In genomic region chr16:49659131-49659530, GRCm38 (mm10) we compare ENCODE assay signal across 21 mouse cellular contexts. TPM values are rescaled to one million over a fixed set of nuclear protein-coding genes. Genes with fewer than 3 reads are reported as not detected.
A peak's percentile ranks its signal among the peaks of the same experiment; 100 is the strongest.
DNase-seq lines count a peak whose midpoint lies in the region; ATAC-seq and TF ChIP-seq lines count a peak whose summit lies in the region.
"Had no signal": no experiment of that assay in that cellular context is flagged by ENCODE, and none has a peak within 500 bp of the region (broad histone marks: within the 10 kb centered on the region; RNA-seq: fewer than 3 reads in every experiment).

No protein-coding gene starts in this region.

- TF ChIP-seq CTCF in lung, adult 2 months (IDR thresholded peaks at IDR 0.05; ENCODE audit: insufficient read depth, low read length), result no peak

- no peaks in the 10 kb centered on the region for H3K4me1 ChIP-seq in lung, adult 2 months (ENCODE audit: control insufficient read depth, insufficient read depth, low read length)
- H3K4me1 ChIP-seq: embryonic facial prominence, embryonic 12.5 days; forebrain, embryonic 13.5 days had no signal

- 37% methylated on average over 2 of the region's 2 CpGs for WGBS in lung, adult 2 months

- peak; percentile 21 for DNase-seq in thymus, postnatal 0 days (ENCODE audit: low spot score)
- DNase-seq in thymus, adult 18-20 months, result no peak
- peak; percentile 6 for DNase-seq in naive thymus-derived CD4-positive, alpha-beta T cell, adult 2 months (ENCODE audit: low read depth)
- no peak for DNase-seq in kidney, postnatal 10 days
- DNase-seq in lung, adult 2 months, result no peak
- no peak for DNase-seq in gastrocnemius, adult 18-20 months (ENCODE audit: low spot score)
- DNase-seq: adrenal gland, adult 2 months; adrenal gland, postnatal 10 days; adrenal gland, postnatal 25 days; cerebellum, adult 11 months; cerebellum, adult 18-20 months; cerebellum, adult 8-10 months; cerebellum, adult 9-11 months; cerebellum, postnatal 14 days; cerebellum, postnatal 36 days had no signal

- no peak for TF ChIP-seq POLR2A in lung, adult 2 months (IDR thresholded peaks at IDR 0.05; ENCODE audit: borderline replicate concordance, extremely low read depth, low read depth, low read length)

- no peak overlapping the region for H3K4me3 ChIP-seq in lung, adult 2 months (replicated peaks; ENCODE audit: extremely low read depth, low read depth, low read length)
- H3K4me3 ChIP-seq: embryonic facial prominence, embryonic 10.5 days; embryonic facial prominence, embryonic 12.5 days; forebrain, embryonic 13.5 days had no signal

- ATAC-seq in CD4-positive, CD25-positive, alpha-beta regulatory T cell, adult 4 months, result peak; percentile 61
- ATAC-seq in granulocyte monocyte progenitor cell, adult 5-6 weeks (replicated peaks; ENCODE audit: poor library complexity, severe bottlenecking), result 0 out of 2 replicates have a peak, but pooled peaks have one; percentile 20
- ATAC-seq: forebrain, embryonic 13.5 days; forebrain, embryonic 16.5 days had no signal

RNA-seq across cellular contexts. Expression of gene Ift57, which starts 39.9 kb away (rescaled TPM):
- 31.2 and 32.1 TPM in 2 replicates for polyA plus RNA-seq in thymus, postnatal 0 days (2015; fragmentation: Nextera tagmentation; extraction: Ambion mirVana)
- 1 to 10 TPM; 4.7 to 4.8 TPM for polyA plus RNA-seq in CD4-positive, CD25-positive, alpha-beta regulatory T cell, adult 4 months (2017; shearing (Covaris generic))
- 28.8 TPM in 2 replicates for total RNA-seq in granulocyte monocyte progenitor cell, adult 5-6 weeks (2014; fragmentation: Nextera tagmentation)
- total RNA-seq in granulocyte monocyte progenitor cell, adult 5-6 weeks (2017), result 46.7 and 48.5 TPM in 2 replicates
- polyA plus RNA-seq in lung, adult 2 months (2012; rRNA removed), result 4.5 and 5.8 TPM in 2 replicates
- total RNA-seq in gastrocnemius, adult 18-20 months (2021), result 1 to 10 TPM; 6.7 to 7.3 TPM

Comparison
In these comparisons a context has a peak if more than half of its experiments do, and no peak if none do; other contexts are left out.
1. DNase-seq: peak in thymus, postnatal 0 days (single experiment) and naive thymus-derived CD4-positive, alpha-beta T cell, adult 2 months (single experiment); none in thymus, adult 18-20 months (0 of 2), kidney, postnatal 10 days (single experiment), lung, adult 2 months (single experiment) and gastrocnemius, adult 18-20 months (single experiment).